Mouse (Mus musculus): ENCODE measurements around the gene Sort1.

- no peak for TF ChIP-seq CTCF (conservative IDR thresholded peaks at IDR 0.05; ENCODE audit: low read length)
- no peak for TF ChIP-seq NANOG (IDR thresholded peaks at IDR 0.05; ENCODE audit: borderline replicate concordance, low read length)
- no peak for TF ChIP-seq POU5F1 (IDR thresholded peaks at IDR 0.05; ENCODE audit: borderline replicate concordance, low read length)
Measured at GRCm38 (mm10) chr3:108398281-108398680, 114.4 kb downstream of the Sort1 start.
